Mouse (Mus musculus) G1E (cell line): Measurements from ENCODE around the gene Cnbp. TPM values are rescaled to one million over a fixed set of nuclear protein-coding genes. Genes with fewer than 3 reads are reported as not detected.

Experiments used
- ATAC-seq: 2 replicates; pipeline ENCODE4 v1.8.0; 2016; ENCODE audit warnings: mild to moderate bottlenecking; ENCODE audit not compliant: insufficient number of reproducible peaks, poor library complexity, low FRiP score, severe bottlenecking; ENCODE audit errors: extremely low read depth
- DNase-seq: peaks from one replicate; pipeline ENCODE4 v3.0.0; 2012; ENCODE audit warnings: low spot score
- H3K27me3 ChIP-seq: 2 replicates; pipeline ENCODE4 v1.6.1; 2012; ENCODE audit warnings: mild to moderate bottlenecking, low read length, inconsistent platforms; ENCODE audit not compliant: insufficient read depth
- H3K36me3 ChIP-seq: replicated peaks from 2 replicates; pipeline ENCODE3; 2012; ENCODE audit warnings: mild to moderate bottlenecking, inconsistent platforms
- H3K4me1 ChIP-seq: 2 replicates; pipeline ENCODE4 v1.6.1; 2012; ENCODE audit warnings: low read depth, low read length, inconsistent platforms, mixed read lengths; ENCODE audit not compliant: insufficient read depth
- H3K4me3 ChIP-seq: 2 replicates; pipeline ENCODE4 v1.5.1; 2012; ENCODE audit warnings: low read depth, mild to moderate bottlenecking, inconsistent platforms, low read length, moderate library complexity, mixed read lengths
- H3K9me3 ChIP-seq: replicated peaks from 2 replicates; pipeline ENCODE4 v1.6.1; 2012; ENCODE audit warnings: inconsistent platforms
- CTCF ChIP-seq: IDR thresholded peaks from 2 replicates; pipeline ENCODE4 v1.5.1; 2012; ENCODE audit warnings: low read depth, low read length, inconsistent platforms, mixed read lengths
- GATA1 ChIP-seq: IDR thresholded peaks from 2 replicates; pipeline ENCODE4 v1.6.1; 2012; ENCODE audit warnings: borderline replicate concordance, low read length, inconsistent platforms, mixed read lengths
- GATA2 ChIP-seq: IDR thresholded peaks from 2 replicates; pipeline ENCODE4 v1.6.1; 2012; ENCODE audit warnings: low read depth, low read length, inconsistent platforms, borderline replicate concordance
- POLR2AphosphoS5 ChIP-seq: IDR thresholded peaks from 2 replicates; pipeline ENCODE4 v1.6.1; 2012; ENCODE audit warnings: low read depth, low read length, inconsistent platforms; ENCODE audit not compliant: insufficient replicate concordance
- TAL1 ChIP-seq: conservative IDR thresholded peaks from 2 replicates; pipeline ENCODE4 v1.6.1; 2012; ENCODE audit warnings: low read depth, low read length, inconsistent platforms, mixed read lengths
- polyA plus RNA-seq: library from polyadenylated mRNA; stranded (reverse); fragments of >175 nt; gene quantifications from 2 replicates; pipeline ENCODE4 v1.2.3, GENCODE M21; 2012
- total RNA-seq, 2 experiments: library from RNA; stranded (forward) in 1 of 2; stranded (reverse) in 1 of 2; fragments of 200-1000 nt in 1 of 2; fragments of >200 nt in 1 of 2; fragmentation: Nextera tagmentation in 1 of 2; gene quantifications; 2 replicates each; pipeline ENCODE4 v1.2.3; 2014 to 2017

Gene Cnbp
- total and polyA plus RNA-seq, 3 experiments, result 135 to 1,031 (median 679) TPM

DNA sequence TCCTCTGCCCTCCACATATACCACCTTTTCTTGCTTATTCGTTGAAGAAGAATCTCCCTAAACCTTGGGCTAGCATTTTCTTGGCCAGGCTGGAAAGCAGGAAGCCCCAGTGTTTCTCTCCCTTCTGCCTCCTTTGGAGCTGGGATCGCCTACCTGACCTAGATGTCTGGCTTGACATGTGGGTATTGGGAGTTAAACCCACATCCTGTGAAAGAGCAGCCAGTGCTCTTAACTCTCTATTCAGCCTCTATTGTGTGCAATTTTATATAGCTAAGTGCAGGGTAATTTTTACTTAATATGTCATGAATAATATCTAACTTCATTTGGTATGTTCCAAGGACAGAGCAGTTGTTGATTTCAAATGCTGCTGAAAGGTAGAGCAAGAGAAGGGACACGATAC, 28.7 kb upstream of the Cnbp start:
- no peak for TF ChIP-seq GATA1
- TF ChIP-seq TAL1, result no peak
- no peak for TF ChIP-seq GATA2
- TF ChIP-seq CTCF, result no peak
- TF ChIP-seq POLR2AphosphoS5, result no peak
- Histone ChIP-seq H3K27me3 (peaks cover 19% of the 10 kb centered on the region), H3K4me1 (peaks cover 30% of the 10 kb centered on the region), H3K36me3 (no peaks in the 10 kb centered on the region), H3K4me3 (no peak overlapping the region), H3K9me3 (no peaks in the 10 kb centered on the region)
- no peak for ATAC-seq
- no peak for DNase-seq

DNA sequence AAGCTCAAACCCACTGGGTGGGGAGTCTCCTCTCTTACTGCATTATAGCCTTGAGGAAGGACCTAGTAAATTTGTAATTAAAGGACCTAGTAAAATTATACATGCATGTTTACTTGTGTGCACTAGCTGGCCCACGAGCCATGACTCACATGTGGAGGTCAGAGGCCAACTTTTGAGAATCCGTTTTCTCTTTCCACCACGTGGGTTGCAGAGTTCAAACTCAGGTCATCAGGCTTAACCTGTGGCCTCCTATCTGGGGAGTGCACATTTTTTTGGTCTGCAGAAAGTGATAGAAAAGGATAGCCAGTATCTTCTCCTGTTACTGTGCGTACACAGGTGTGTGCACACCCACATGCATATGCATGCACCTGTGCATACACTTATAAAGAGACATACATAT, 28.1 kb upstream of the Cnbp start:
- H3K9me3 ChIP-seq, result peaks cover 2% of the 10 kb centered on the region; the same call in 1 of the 2 replicates
- H3K36me3 ChIP-seq, result no peaks in the 10 kb centered on the region
- peaks cover 30% of the 10 kb centered on the region for H3K4me1 ChIP-seq
- H3K27me3 ChIP-seq, result peaks cover 22% of the 10 kb centered on the region
- no peak overlapping the region for H3K4me3 ChIP-seq
- DNase-seq, result no peak
- ATAC-seq, result no peak
- no peak for TF ChIP-seq POLR2AphosphoS5
- peak; percentile 28; the same call in 1 of the 2 replicates for TF ChIP-seq TAL1

- DNase-seq (no peak), ATAC-seq (no peak)
- H3K4me3 ChIP-seq, result no peak overlapping the region
- peaks cover 23% of the 10 kb centered on the region for H3K27me3 ChIP-seq
- H3K36me3 ChIP-seq, result no peaks in the 10 kb centered on the region
- H3K9me3 ChIP-seq, result peaks cover 3% of the 10 kb centered on the region; the same call in 1 of the 2 replicates
- TF ChIP-seq CTCF (no peak), TAL1 (no peak), GATA2 (no peak), GATA1 (no peak), POLR2AphosphoS5 (no peak)
- H3K4me1 ChIP-seq, result peaks cover 28% of the 10 kb centered on the region
These were observed 25.2 kb upstream of the Cnbp start for GRCm38 (mm10) chr6:87876068-87876643.

GRCm38 (mm10) chr6:87875562-87875961, 24.7 kb upstream of the Cnbp start:
- Histone ChIP-seq H3K27me3 (peaks cover 21% of the 10 kb centered on the region), H3K4me3 (no peak overlapping the region), H3K4me1 (peaks cover 28% of the 10 kb centered on the region), H3K9me3 (peaks cover 3% of the 10 kb centered on the region; the same call in 1 of the 2 replicates), H3K36me3 (no peaks in the 10 kb centered on the region)
- DNase-seq, result no peak
- no peak for TF ChIP-seq POLR2AphosphoS5
- no peak for TF ChIP-seq GATA2
- no peak for TF ChIP-seq TAL1
- TF ChIP-seq GATA1, result no peak
- TF ChIP-seq CTCF, result no peak
- no peak for ATAC-seq

- Histone ChIP-seq H3K4me3 (no peak overlapping the region), H3K4me1 (peaks cover 31% of the 10 kb centered on the region)
- DNase-seq, result no peak
These were observed 24.2 kb upstream of the Cnbp start for GRCm38 (mm10) chr6:87875083-87875482.

DNA sequence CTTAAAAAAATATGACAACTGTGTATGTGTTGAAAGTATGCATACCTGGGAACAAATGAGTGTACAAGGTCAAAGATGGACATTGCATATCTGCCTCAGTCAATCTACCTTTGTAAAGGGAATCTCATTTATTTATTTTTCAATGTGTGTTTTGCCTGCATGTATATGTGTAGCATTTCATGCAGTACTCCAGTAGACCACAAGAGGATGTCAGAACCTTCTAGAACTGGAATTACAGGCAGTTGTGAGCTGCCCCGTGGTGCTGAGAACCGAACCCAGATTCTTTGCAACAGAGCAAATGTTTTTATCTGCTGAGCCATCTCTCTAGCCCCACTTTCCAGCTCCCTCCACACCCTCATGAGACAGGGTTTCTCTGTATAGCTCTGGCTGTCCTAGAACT, 23.1 kb upstream of the Cnbp start:
- no peak overlapping the region for H3K4me3 ChIP-seq
- TF ChIP-seq TAL1 (no peak), CTCF (0 out of 2 replicates have a peak, but pooled peaks have one; percentile 13), POLR2AphosphoS5 (no peak), GATA1 (no peak)
- no peaks in the 10 kb centered on the region for H3K36me3 ChIP-seq
- DNase-seq, result no peak
- ATAC-seq, result no peak
- peaks cover 3% of the 10 kb centered on the region; the same call in 1 of the 2 replicates for H3K9me3 ChIP-seq
- peaks cover 18% of the 10 kb centered on the region for H3K27me3 ChIP-seq
- H3K4me1 ChIP-seq, result peaks cover 33% of the 10 kb centered on the region

More at GRCm38 (mm10) chr6:87875083-87875482, 24.2 kb upstream of the Cnbp start:
- TF ChIP-seq TAL1, result no peak
- no peak for TF ChIP-seq GATA1
- TF ChIP-seq POLR2AphosphoS5, result no peak
- no peak for TF ChIP-seq CTCF
- TF ChIP-seq GATA2, result no peak
- peaks cover 3% of the 10 kb centered on the region; the same call in 1 of the 2 replicates for H3K9me3 ChIP-seq
- no peaks in the 10 kb centered on the region for H3K36me3 ChIP-seq
- no peak for ATAC-seq
- H3K27me3 ChIP-seq, result peaks cover 20% of the 10 kb centered on the region

DNA sequence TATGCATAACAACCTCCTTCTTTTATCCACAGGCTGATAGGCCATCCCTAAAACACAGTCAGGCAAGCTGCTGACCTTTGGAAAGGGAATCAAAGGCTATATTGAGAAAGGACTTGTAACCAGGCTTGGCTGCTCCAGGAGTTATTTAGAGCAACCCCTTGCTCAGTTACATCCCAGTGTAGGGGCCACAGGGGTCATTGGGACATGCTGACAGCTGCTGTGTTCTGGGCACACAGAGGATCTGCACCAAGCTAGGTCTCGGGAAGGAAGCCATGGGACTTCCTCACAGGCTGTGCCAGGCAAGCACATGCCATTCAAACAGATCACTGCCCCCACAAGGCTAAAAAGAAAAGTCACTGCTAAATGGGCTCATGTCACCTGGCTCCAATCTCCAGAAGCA, 22.2 kb upstream of the Cnbp start:
- Histone ChIP-seq H3K9me3 (peaks cover 3% of the 10 kb centered on the region; the same call in 1 of the 2 replicates), H3K4me3 (no peak overlapping the region), H3K27me3 (peaks cover 18% of the 10 kb centered on the region), H3K4me1 (peaks cover 34% of the 10 kb centered on the region), H3K36me3 (no peaks in the 10 kb centered on the region)
- TF ChIP-seq GATA2, result no peak
- no peak for TF ChIP-seq TAL1
- no peak for TF ChIP-seq GATA1
- TF ChIP-seq CTCF, result no peak
- no peak for TF ChIP-seq POLR2AphosphoS5
- DNase-seq (no peak), ATAC-seq (no peak)
